Mouse (Mus musculus) cortical plate, adult 2 months (tissue): ENCODE measurements around the gene Stkld1.

ENCODE experiments used
- CTCF ChIP-seq: fragments of 200-500 bp; IDR thresholded peaks from 2 replicates; pipeline ENCODE4 v1.5.1; 2011; ENCODE audit warnings: mild to moderate bottlenecking, control low read depth, low read length; ENCODE audit not compliant: insufficient read depth; ENCODE audit errors: extremely low read depth
- POLR2A ChIP-seq: fragments of 200-500 bp; IDR thresholded peaks from 2 replicates; pipeline ENCODE4 v1.6.1; 2011; ENCODE audit warnings: mild to moderate bottlenecking, low read length, control low read depth; ENCODE audit not compliant: insufficient read depth; ENCODE audit errors: extremely low read depth

GRCm38 (mm10) chr2:26909387-26909784 is 24.5 kb upstream of the Stkld1 start:
- TF ChIP-seq POLR2A, result no peak
- TF ChIP-seq CTCF, result no peak
